Mouse (Mus musculus) brain, embryonic 14.5 days (tissue): ENCODE results near the gene Alg14. TPM values are rescaled to one million over a fixed set of nuclear protein-coding genes. Genes with fewer than 3 reads are reported as not detected.

Experiments used
- DNase-seq: peaks from one replicate; pipeline ENCODE4 v3.0.0-alpha.2; 2011; ENCODE audit warnings: low read depth
- CTCF ChIP-seq: fragments of 200-500 bp; IDR thresholded peaks from 2 replicates; pipeline ENCODE4 v1.5.1; 2012; ENCODE audit warnings: inconsistent platforms, mild to moderate bottlenecking, moderate library complexity, borderline replicate concordance; ENCODE audit not compliant: insufficient read depth, insufficient read length; ENCODE audit errors: extremely low read depth
- POLR2A ChIP-seq: fragments of 200-500 bp; IDR thresholded peaks from 2 replicates; pipeline ENCODE4 v1.6.1; 2012; ENCODE audit warnings: mild to moderate bottlenecking, inconsistent platforms, borderline replicate concordance; ENCODE audit not compliant: poor library complexity, insufficient read depth, insufficient read length, severe bottlenecking; ENCODE audit errors: extremely low read depth
- polyA plus RNA-seq: library from polyadenylated mRNA; depleted of rRNA; stranded (reverse); fragments of >200 nt; gene quantifications from 2 replicates; pipeline ENCODE4 v1.2.3, GENCODE M21; 2012; rRNA removed

Alg14 gene
- 16.0 and 16.9 TPM in 2 replicates for polyA plus RNA-seq

GRCm38 (mm10) chr3:121291560-121292258, at the start of gene Alg14:
Alg14 (plus strand) TSS chr3:121291773.
- TF ChIP-seq POLR2A (peak; percentile 30; the same call in 1 of the 2 replicates), CTCF (no peak)
- peak; percentile 99 for DNase-seq

GRCm38 (mm10) chr3:121242111-121242936, 49.2 kb upstream of the Alg14 start:
- TF ChIP-seq CTCF (no peak), POLR2A (no peak)
- DNase-seq = no peak

DNA sequence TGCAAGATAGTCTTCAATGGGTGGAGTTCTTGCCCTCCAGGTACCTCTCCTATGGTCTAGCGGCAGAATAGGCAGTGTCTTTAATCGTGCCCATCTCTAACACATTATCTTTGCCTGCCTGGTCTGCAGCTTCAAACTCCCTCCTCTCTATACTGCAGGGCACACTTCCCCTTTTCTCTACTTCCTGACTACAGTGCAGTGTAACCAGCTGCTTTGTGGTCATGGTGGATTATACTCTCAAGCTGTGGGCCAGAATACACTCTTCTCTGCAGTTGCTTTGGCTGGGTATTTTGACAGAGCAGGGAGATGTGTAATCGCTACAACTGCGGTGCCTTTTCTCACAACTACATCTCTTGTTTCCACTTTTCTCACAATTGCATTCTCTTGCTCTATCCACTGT, 48.6 kb upstream of the Alg14 start:
- TF ChIP-seq POLR2A (no peak), CTCF (no peak)
- peak; percentile 17 for DNase-seq

- DNase-seq = no peak
- TF ChIP-seq POLR2A (no peak), CTCF (no peak)
Observed at GRCm38 (mm10) chr3:121250048-121250447, 41.5 kb upstream of the Alg14 start.

- no peak for TF ChIP-seq POLR2A
- TF ChIP-seq CTCF = no peak
- peak; percentile 61 for DNase-seq
Observed at GRCm38 (mm10) chr3:121250576-121251433, 40.8 kb upstream of the Alg14 start.

DNA sequence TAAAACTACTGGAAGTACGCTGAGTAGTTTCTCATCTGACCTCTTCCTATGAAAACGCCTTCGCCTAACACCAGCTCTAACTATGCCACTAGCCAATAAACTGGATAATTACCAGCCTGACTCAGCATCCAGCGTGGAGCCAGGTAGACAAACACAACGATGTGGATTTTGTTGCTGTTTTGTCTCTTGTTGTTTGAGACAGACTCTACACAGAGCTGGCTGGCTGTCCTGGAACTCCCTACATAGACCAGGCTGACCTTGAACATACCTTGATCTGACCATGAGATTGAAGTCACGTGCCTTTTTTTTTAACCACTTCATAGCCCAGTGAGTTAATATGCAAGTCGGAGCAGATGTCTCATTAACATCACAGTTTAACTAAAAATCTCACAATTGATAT, 36.1 kb upstream of the Alg14 start:
- no peak for DNase-seq

GRCm38 (mm10) chr3:121256131-121256530, 35.4 kb upstream of the Alg14 start:
- no peak for TF ChIP-seq CTCF
- TF ChIP-seq POLR2A = no peak
- no peak for DNase-seq

More for the DNA sequence above, 36.1 kb upstream of the Alg14 start:
- TF ChIP-seq CTCF (no peak), POLR2A (no peak)

DNA sequence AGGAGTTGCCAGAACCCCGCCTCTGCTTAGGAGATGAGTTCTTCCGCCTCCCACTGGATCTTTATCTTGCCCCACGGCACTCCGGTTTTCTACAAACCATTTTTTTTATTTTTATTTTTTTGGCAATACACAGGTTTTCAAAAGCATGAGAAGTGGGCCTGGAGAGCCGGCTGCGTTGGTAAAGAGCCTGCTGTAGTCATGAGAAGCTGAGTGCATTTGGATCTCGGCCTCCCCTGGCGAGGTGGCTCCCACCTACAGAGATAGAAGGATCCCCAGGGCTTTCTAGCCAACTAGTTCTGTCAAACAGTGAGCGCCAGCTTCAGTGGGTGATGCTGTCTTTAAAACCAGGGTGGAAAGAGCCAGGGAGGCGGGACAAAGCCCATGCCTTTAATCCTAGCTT, 34.2 kb upstream of the Alg14 start:
- DNase-seq = no peak
- TF ChIP-seq POLR2A (no peak), CTCF (no peak)

DNA sequence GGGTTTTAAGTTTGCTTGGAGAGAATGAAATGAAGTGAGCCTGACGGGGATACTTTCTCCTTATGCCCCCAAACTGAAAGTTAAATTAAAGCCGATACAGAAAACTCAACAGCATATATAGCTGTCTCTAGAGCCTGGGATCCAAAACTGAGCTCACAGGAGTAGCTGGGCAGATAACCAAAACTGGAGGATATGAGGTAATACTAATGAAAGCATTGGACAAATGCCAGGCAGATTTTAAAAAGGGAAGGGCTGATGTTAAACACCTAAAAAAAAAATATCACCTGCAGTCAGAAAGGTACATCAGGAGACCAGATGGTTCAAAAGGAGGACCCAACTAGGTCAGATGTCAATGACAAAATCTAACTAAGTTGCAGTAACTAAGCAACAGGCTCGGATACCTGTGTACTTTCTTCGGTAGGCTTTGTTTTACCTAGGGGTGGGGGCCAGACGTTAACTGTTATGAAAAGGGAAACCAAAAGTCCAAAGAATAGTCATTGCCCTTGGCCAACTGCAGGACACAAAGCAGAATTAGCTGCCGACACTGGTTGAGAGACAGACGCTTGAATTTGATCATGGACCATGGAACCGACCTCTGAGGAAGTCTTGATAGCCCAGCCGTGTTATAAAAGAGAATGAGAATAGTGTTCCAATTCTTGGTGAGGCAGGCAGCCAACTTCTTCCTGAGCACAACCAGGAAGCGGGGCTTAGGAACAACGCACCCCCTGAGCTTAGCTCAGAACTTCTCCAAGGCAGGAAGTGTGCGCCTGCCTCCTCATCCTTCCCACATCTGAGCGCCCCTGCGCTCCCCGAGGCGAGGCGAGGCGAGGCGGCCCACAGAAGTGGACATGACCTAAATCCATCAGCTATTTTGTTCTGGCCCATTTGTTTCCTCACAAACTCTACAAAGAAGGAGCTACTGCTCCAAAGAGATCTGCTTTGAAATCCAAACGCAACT, 32.8 kb upstream of the Alg14 start:
- DNase-seq = peak; percentile 31
- TF ChIP-seq CTCF = no peak
- no peak for TF ChIP-seq POLR2A

GRCm38 (mm10) chr3:121260041-121260440, 31.5 kb upstream of the Alg14 start:
- no peak for TF ChIP-seq POLR2A
- no peak for TF ChIP-seq CTCF

DNA sequence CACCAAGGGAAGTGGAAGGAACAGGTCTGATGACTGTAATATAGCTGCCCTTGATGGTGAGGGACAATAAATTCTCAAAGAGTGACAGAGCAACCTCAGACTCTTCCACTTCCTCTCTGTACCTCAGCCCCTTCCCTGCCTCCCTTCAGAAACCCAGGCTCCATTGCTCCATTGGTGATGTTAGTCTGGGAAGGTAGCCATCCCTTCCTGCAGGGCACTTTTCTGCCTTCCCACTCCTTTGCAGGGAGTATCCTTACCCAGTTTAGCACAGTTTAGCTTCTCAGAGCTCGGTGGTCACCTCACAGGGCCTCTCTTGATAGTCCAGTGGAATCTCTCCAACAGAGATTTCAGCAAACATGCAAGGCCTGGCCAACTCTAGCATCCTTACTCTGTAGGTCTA, 30.7 kb upstream of the Alg14 start:
- DNase-seq = no peak
- TF ChIP-seq CTCF = no peak
- TF ChIP-seq POLR2A = no peak

More at GRCm38 (mm10) chr3:121260041-121260440, 31.5 kb upstream of the Alg14 start:
- DNase-seq = no peak
